Mouse (Mus musculus) c-Kit-positive CD71-positive TER-119-negative erythroid progenitor cells, embryonic 14.5 days (primary cell): Measurements from ENCODE around the gene Vstm4.

ENCODE experiments used
- DNase-seq: peaks from one replicate; pipeline ENCODE4 v3.0.0-alpha.2; 2013; ENCODE audit warnings: low read depth

Vstm4 gene

GRCm38 (mm10) chr14:32859831-32860569 lies 3.4 kb downstream of the Vstm4 start:
- no peak for DNase-seq

- no peak for DNase-seq
These were observed 4.6 kb downstream of the Vstm4 start for GRCm38 (mm10) chr14:32861149-32861581.

- no peak for DNase-seq
These were observed 5.1 kb downstream of the Vstm4 start for GRCm38 (mm10) chr14:32861656-32862055.

GRCm38 (mm10) chr14:32865331-32865730 lies 8.8 kb downstream of the Vstm4 start:
- DNase-seq, result no peak

GRCm38 (mm10) chr14:32871963-32872362 lies 15.4 kb downstream of the Vstm4 start:
- DNase-seq, result no peak

GRCm38 (mm10) chr14:32877549-32877948 lies 21.0 kb downstream of the Vstm4 start:
- DNase-seq, result no peak

GRCm38 (mm10) chr14:32880332-32880731 lies 23.8 kb downstream of the Vstm4 start:
- no peak for DNase-seq

- DNase-seq, result no peak
These were observed 25.1 kb downstream of the Vstm4 start for GRCm38 (mm10) chr14:32881693-32882092.

GRCm38 (mm10) chr14:32888876-32889674 lies 32.5 kb downstream of the Vstm4 start:
- DNase-seq, result no peak

GRCm38 (mm10) chr14:32894341-32894853 lies 37.8 kb downstream of the Vstm4 start:
- no peak for DNase-seq

GRCm38 (mm10) chr14:32894878-32895277 lies 38.3 kb downstream of the Vstm4 start:
- no peak for DNase-seq

- no peak for DNase-seq
These were observed 40.3 kb downstream of the Vstm4 start for GRCm38 (mm10) chr14:32896896-32897295.

- no peak for DNase-seq
These were observed 46.6 kb downstream of the Vstm4 start for GRCm38 (mm10) chr14:32903203-32903602.

- no peak for DNase-seq
These were observed 50.0 kb downstream of the Vstm4 start for GRCm38 (mm10) chr14:32906545-32906944.

- no peak for DNase-seq
These were observed 52.6 kb downstream of the Vstm4 start for GRCm38 (mm10) chr14:32909112-32909511.

- DNase-seq, result no peak
These were observed 54.6 kb downstream of the Vstm4 start for GRCm38 (mm10) chr14:32911187-32911586.

- no peak for DNase-seq
These were observed 58.8 kb downstream of the Vstm4 start for GRCm38 (mm10) chr14:32915360-32915759.

- DNase-seq, result no peak
These were observed 61.4 kb downstream of the Vstm4 start for GRCm38 (mm10) chr14:32917919-32918318.

- no peak for DNase-seq
These were observed 67.3 kb downstream of the Vstm4 start for GRCm38 (mm10) chr14:32923871-32924270.

GRCm38 (mm10) chr14:32931709-32932108 lies 75.2 kb downstream of the Vstm4 start:
- DNase-seq, result no peak

- DNase-seq, result no peak
These were observed 75.7 kb downstream of the Vstm4 start for GRCm38 (mm10) chr14:32932220-32932619.

- DNase-seq, result no peak
These were observed 77.5 kb downstream of the Vstm4 start for GRCm38 (mm10) chr14:32934064-32934463.

- no peak for DNase-seq
These were observed 82.7 kb downstream of the Vstm4 start for GRCm38 (mm10) chr14:32939217-32939616.
